Mouse (Mus musculus) adrenal gland, postnatal 4 days (tissue): Measurements from ENCODE around the gene Cacna1c. TPM values are rescaled to one million over a fixed set of nuclear protein-coding genes. Genes with fewer than 3 reads are reported as not detected.

ENCODE experiments used
- DNase-seq, 2 experiments: peaks; one replicate each; pipeline ENCODE4 v3.0.0; 2021 to 2022; ENCODE audit warnings: low spot score in 2 of 2, mixed read lengths in 2 of 2
- total RNA-seq, 2 experiments: library from RNA; stranded (reverse); gene quantifications; 2 replicates each; pipeline ENCODE4 v1.2.3; 2021

The Cacna1c gene
- total RNA-seq, 2 experiments from 2014 or later = 71.6 to 78.9 TPM

- DNase-seq = no peak
Measured at GRCm38 (mm10) chr6:118724388-118724787, 471.8 kb downstream of the Cacna1c start.

GRCm38 (mm10) chr6:118722336-118722735 lies 473.9 kb downstream of the Cacna1c start:
- DNase-seq = no peak

GRCm38 (mm10) chr6:118719486-118719885 lies 476.7 kb downstream of the Cacna1c start:
- DNase-seq = no peak

GRCm38 (mm10) chr6:118713286-118713685 lies 482.9 kb downstream of the Cacna1c start:
- no peak for DNase-seq

GRCm38 (mm10) chr6:118711677-118712322 lies 484.4 kb downstream of the Cacna1c start:
- DNase-seq = no peak

- DNase-seq = no peak
Measured at GRCm38 (mm10) chr6:118707066-118707465, 489.2 kb downstream of the Cacna1c start.

- no peak for DNase-seq
Measured at GRCm38 (mm10) chr6:118705840-118706239, 490.4 kb downstream of the Cacna1c start.

GRCm38 (mm10) chr6:118694626-118695025 lies 501.6 kb downstream of the Cacna1c start:
- DNase-seq = no peak

- DNase-seq = no peak
Measured at GRCm38 (mm10) chr6:118689447-118689846, 506.8 kb downstream of the Cacna1c start.

GRCm38 (mm10) chr6:118688856-118689255 lies 507.4 kb downstream of the Cacna1c start:
- DNase-seq = no peak

- DNase-seq = no peak
Measured at GRCm38 (mm10) chr6:118680814-118681213, 515.4 kb downstream of the Cacna1c start.

- no peak for DNase-seq
Measured at GRCm38 (mm10) chr6:118678031-118678430, 518.2 kb downstream of the Cacna1c start.

- no peak for DNase-seq
Measured at GRCm38 (mm10) chr6:118677306-118677705, 518.9 kb downstream of the Cacna1c start.

GRCm38 (mm10) chr6:118674781-118675180 lies 521.4 kb downstream of the Cacna1c start:
- no peak for DNase-seq

GRCm38 (mm10) chr6:118673974-118674695 lies 522.1 kb downstream of the Cacna1c start:
- no peak for DNase-seq

GRCm38 (mm10) chr6:118653331-118653730 lies 542.9 kb downstream of the Cacna1c start:
- DNase-seq = no peak

GRCm38 (mm10) chr6:118649121-118649783 lies 547.0 kb downstream of the Cacna1c start:
- no peak for DNase-seq

GRCm38 (mm10) chr6:118646265-118647061 lies 549.8 kb downstream of the Cacna1c start:
- DNase-seq = peak; percentile 32 to 69

- no peak for DNase-seq
Measured at GRCm38 (mm10) chr6:118644866-118645265, 551.4 kb downstream of the Cacna1c start.

GRCm38 (mm10) chr6:118643541-118643940 lies 552.7 kb downstream of the Cacna1c start:
- DNase-seq = no peak

- no peak for DNase-seq
Measured at GRCm38 (mm10) chr6:118641671-118642325, 554.4 kb downstream of the Cacna1c start.
